Mouse (Mus musculus) cerebellum, adult 9-11 months (tissue): ENCODE data around the gene Fbxw4.

ENCODE experiments used
- DNase-seq: peaks from one replicate; pipeline ENCODE4 v3.0.0; 2022

Fbxw4 gene

GRCm38 (mm10) chr19:45659738-45660502 is at the start of gene Fbxw4:
Gene Fbxw4, minus strand, starts transcription at chr19:45660312.
- DNase-seq: peak; percentile 62

GRCm38 (mm10) chr19:45708704-45709103 is 48.6 kb upstream of the Fbxw4 start:
- no peak for DNase-seq

GRCm38 (mm10) chr19:45696281-45696600 is 36.1 kb upstream of the Fbxw4 start:
- no peak for DNase-seq

DNA sequence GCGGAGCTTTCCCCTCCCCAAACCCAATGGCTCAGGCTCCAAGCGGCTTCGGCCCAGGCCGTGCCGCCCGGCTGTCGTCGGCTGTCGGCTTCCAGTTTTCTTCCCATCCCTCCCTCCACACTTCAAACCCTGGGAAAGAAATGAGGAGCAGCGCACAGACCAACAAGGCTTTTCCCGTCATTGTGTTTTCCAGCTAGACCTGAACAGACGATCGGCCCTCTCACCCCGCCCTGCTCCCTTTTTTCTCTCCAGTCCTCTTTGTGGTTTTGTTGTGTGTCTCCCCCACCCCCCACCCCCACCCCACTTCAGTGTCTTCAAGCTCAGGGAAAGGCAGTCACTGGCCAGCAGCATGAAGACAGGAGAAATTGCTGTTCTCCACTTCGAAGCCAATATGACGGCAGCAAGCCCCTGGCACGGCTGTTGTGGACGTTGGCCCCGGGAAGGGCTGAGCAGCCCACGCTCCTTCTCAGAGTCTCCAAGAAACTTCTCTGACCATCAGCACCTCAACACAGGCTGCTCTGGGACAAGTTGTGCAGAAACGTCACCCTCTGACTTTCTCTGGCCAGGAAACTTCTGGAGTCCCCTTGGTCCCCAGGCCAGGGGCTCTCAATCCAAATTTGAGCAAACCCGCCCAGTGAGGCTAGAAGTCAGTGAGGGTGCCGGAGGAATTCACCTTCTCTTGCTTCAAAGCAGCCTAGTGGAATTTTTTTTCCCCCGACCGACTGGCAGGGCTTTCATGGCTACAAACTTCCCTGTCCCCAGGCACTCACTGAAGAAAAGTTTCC is 35.6 kb upstream of the Fbxw4 start:
- DNase-seq: no peak

GRCm38 (mm10) chr19:45694056-45694455 is 33.9 kb upstream of the Fbxw4 start:
- no peak for DNase-seq

GRCm38 (mm10) chr19:45692211-45692610 is 32.1 kb upstream of the Fbxw4 start:
- DNase-seq: no peak

- DNase-seq: no peak
Measured at GRCm38 (mm10) chr19:45691001-45691535, 31.0 kb upstream of the Fbxw4 start.

GRCm38 (mm10) chr19:45687001-45687400 is 26.9 kb upstream of the Fbxw4 start:
- no peak for DNase-seq

GRCm38 (mm10) chr19:45683676-45684075 is 23.6 kb upstream of the Fbxw4 start:
- DNase-seq: no peak

GRCm38 (mm10) chr19:45680495-45681130 is 20.5 kb upstream of the Fbxw4 start:
- DNase-seq: no peak

GRCm38 (mm10) chr19:45676723-45677269 is 16.7 kb upstream of the Fbxw4 start:
- no peak for DNase-seq

DNA sequence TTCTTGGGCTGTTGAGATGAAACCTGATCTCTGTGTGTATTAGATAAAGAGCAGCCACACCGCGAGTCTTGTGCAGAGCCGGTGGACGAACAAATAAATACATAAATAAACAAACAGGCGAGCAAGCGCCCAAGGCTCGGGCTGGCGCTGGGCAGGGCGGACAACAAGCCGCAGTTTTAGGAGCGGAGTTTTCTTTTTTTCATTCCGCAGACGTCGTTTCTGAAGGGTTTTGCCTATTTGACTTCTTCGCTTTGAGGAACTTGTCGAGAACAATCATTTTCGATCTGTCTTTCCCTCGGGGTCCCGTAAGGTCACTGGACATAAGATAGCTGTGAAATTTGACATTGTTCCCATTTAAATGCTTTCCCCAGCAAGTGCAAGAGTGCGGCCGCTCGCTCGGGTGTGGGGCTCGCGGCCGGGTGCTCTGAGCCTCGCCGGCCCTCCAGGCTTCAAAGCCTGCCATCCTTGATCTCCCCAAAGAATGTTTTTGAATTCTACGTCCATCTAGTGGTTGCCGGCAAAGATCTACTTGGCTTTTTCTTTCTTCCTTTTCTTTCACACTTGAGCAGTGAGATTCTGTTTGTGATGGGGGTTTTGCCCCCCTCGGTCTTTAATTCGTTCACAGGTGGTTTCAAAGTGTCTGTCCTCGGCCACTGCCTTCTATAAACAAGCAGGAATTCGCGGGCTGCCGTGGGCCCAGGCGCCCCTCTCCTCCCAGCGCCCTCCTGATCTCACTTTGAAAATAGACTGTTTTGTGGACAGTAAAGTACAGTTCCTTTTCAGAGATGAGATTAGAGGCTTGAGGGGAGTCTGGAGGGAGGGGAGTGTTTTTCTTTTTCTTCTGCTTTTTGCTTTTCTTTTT is 15.8 kb upstream of the Fbxw4 start:
- peak; percentile 8 for DNase-seq

- DNase-seq: no peak
Measured at GRCm38 (mm10) chr19:45675196-45675595, 15.1 kb upstream of the Fbxw4 start.

DNA sequence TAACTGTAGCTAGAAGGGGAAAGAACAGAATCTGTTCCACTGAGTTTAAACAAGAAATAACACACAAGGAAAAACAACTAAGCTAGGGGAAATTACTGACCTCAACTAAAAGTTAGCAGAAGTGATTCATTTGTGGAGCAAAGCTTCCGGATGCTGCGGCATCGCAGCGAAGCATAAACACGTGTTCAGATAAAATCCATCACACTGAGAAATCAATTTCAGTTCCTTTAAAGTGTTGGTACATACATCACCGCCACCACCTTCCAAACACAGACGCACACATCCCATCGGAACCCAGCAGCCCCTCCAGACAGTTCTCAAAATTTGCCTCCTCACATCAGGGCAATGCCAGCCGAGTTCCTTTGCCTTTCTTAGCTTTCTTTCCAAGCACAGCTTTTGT is 12.9 kb upstream of the Fbxw4 start:
- DNase-seq: no peak

GRCm38 (mm10) chr19:45668986-45669385 is 8.9 kb upstream of the Fbxw4 start:
- DNase-seq: no peak

DNA sequence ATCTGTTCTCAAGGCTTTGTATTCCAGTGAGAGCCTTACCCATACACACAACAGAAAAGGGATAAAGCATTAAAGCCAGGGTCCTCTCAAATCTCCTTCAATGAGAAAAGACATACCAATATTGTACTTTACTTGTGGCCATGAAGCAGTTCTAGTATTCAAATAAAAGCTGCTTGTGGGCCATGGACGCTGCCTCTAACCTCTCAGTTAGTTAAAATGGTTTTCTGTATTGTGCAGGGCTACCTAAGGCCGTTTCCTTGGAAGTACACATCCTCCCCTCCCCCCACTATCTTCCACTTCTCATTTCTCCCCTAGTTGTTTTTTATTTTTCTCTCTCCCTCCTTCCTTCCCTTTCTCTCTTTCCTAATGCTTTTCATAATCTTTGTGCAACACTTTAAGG is 3.7 kb upstream of the Fbxw4 start:
- DNase-seq: no peak

GRCm38 (mm10) chr19:45660503-45660790 is 335 bp upstream of the Fbxw4 start:
- peak; percentile 75 for DNase-seq

GRCm38 (mm10) chr19:45659301-45659737 is 793 bp downstream of the Fbxw4 start:
- DNase-seq: no peak

DNA sequence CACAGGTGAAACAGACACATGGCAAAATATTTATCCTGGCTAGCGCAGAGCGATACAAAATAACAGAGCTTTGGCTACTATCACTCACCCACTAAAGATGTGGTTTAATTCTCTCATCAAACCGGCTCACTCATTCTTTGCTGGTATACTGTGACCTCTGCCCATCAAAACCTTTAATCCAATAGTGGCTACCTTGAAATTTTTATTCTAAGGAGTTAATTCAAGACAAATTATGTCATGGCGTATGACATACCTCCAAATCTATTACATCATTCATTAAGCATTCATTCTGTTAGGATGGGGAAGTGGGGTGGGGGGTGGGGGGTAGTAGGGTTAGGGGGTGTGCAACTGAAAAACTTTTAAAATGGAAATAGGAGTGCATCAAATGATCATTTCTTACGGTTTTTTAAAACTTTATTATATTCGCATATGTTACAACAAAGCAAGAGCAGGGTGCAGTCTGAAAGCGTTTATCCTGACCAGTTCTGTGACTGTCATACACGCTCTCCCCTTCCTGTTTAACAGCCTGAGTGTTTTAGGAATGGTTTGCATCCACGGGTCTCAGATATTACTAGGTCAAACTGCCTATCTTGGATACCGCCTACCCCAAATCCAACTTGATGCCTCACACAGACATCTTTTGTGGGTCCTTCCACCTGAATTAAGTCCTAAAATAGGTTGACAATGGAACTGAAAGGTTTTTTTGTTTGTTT is 1.4 kb downstream of the Fbxw4 start:
- DNase-seq: no peak

- no peak for DNase-seq
Measured at GRCm38 (mm10) chr19:45657828-45658227, 2.3 kb downstream of the Fbxw4 start.

DNA sequence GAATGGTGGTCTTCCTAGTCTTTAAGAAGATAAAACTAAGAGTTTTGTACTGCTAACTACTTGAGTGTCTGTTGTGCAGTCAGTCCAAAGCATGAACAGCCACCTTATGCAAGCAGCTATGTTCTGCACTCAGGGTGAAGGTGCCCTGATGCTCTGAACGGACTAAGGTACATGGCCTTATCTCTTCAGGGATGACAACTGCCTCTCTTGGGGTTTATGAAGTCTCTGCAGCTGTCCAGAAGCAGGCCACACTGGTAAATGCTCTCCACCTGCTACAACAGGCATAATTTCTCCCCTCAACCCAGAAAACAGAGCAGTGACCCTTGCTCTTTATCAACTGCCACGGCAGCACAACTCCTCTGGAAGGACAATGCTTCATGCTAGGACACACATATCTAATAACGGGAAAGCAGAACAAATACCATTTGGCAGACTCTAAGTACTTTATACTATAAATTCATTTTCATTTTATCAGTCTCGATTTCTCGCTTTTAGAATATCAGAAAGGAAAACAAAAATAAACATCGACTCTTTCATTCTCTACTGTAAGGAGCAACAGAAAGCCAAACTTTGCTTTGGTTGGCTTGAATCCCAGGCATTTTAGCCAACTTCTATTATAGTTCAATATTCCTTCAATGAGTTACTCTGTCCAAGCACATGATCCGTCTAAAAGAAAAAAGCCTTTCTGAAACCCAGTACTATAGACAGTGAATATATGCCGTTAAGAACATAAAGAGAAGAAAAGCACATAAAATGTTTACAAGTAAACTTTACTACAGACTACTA is 3.1 kb downstream of the Fbxw4 start:
- DNase-seq: no peak
